Mouse (Mus musculus) thymus, adult 2 months (tissue): Measurements from ENCODE around the gene Nanos2.

Experiments
- CTCF ChIP-seq: fragments of 200-500 bp; IDR thresholded peaks from 2 replicates; pipeline ENCODE4 v1.5.1; 2012; ENCODE audit warnings: mild to moderate bottlenecking, control low read depth, low read length, moderate library complexity, borderline replicate concordance; ENCODE audit not compliant: control insufficient read depth, poor library complexity, insufficient read depth; ENCODE audit errors: extremely low read depth
- POLR2A ChIP-seq: fragments of 200-500 bp; IDR thresholded peaks from 2 replicates; pipeline ENCODE4 v1.6.1; 2012; ENCODE audit warnings: mild to moderate bottlenecking, low read length, control low read depth, moderate library complexity; ENCODE audit not compliant: control insufficient read depth, poor library complexity, insufficient read depth; ENCODE audit errors: extremely low read depth

DNA sequence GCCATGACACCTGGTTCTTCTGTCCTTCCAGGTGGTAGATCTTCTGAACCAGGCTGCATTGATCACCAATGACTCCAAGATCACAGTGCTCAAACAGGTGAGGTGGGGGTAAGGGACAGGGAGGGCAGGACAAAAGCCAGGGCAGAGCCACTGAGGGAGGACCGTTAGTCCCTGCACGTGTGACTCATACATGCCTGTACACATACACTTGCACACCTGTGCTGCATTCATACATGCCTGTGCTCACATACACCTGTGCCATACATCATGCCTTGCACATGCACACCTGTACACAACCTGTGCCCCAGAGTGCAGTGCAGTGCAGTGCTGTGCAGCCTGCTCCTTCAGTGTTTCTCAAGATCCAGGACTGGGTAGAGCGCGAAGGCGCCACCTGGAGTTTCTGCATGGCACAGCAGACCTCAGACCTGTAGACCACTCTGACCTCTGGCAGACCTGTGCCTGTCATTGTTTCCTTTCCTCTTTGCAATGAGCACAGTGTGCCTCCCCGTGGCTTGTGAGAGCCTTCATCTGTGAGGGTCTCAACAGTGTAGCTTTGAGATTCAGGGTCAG, 42.0 kb downstream of the Nanos2 start:
- no peak for TF ChIP-seq POLR2A
- TF ChIP-seq CTCF: peak; percentile 86
